In the genomic region with DNA sequence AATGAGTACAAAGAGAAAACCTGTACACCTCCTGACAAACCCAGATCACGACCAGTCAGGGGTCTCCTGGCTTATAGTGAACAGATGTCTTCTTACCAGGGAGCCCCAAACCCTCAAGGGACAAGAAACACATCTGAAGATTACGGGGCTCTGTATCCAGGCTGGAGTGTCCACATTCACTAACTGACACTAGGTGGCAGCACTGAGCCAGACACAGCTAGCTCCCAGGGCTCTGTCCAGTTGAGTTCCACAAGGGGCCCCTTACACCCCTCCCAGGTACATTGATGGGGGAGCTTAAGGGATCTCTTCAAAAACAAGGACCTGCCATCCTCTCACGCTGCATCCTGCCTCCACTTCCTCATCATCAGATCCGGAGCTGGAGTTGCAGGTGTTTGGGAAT, we compare ENCODE assay signal across 8 mouse cellular contexts. TPM values are rescaled to one million over a fixed set of nuclear protein-coding genes. Genes with fewer than 3 reads are reported as not detected.
A peak's percentile ranks its signal among the peaks of the same experiment; 100 is the strongest.
DNase-seq lines count a peak whose midpoint lies in the region; ATAC-seq and TF ChIP-seq lines count a peak whose summit lies in the region.

No protein-coding gene starts in this region.

- peak; percentile 72 to 87 (median 76) for TF ChIP-seq CTCF in MEL (IDR thresholded peaks at IDR 0.05 in 2 of 3, conservative IDR thresholded peaks at IDR 0.05 in 1 of 3; ENCODE audit: control insufficient read depth in 1 of 3, insufficient read depth in 1 of 3, low read depth in 2 of 3, low read length in 3 of 3, poor library complexity in 1 of 3, severe bottlenecking in 1 of 3)
- TF ChIP-seq CTCF in liver, postnatal 0 days (IDR thresholded peaks at IDR 0.05; ENCODE audit: low read depth): peak; percentile 93
- peak; percentile 28; the same call in 1 of the 2 replicates for TF ChIP-seq CTCF in olfactory bulb, adult 2 months (IDR thresholded peaks at IDR 0.05; ENCODE audit: insufficient read depth, low read depth, low read length)

- H3K4me2 ChIP-seq in liver, postnatal 0 days (ENCODE audit: low read depth, low read length): no peak overlapping the region

- ATAC-seq in liver, postnatal 0 days: no peak

- intact Hi-C loops in gastrocnemius, postnatal 14 days (cut with DNase I; ENCODE audit: low total_unique reads): no loop called here

- no peak overlapping the region for H3K4me3 ChIP-seq in MEL (ENCODE audit: control insufficient read depth in 1 of 2, insufficient read depth in 1 of 2, low read depth in 2 of 2, low read length in 2 of 2)
- no peak overlapping the region for H3K4me3 ChIP-seq in liver, postnatal 0 days (ENCODE audit: low read depth, low read length)
- no peak overlapping the region for H3K4me3 ChIP-seq in olfactory bulb, adult 2 months (ENCODE audit: insufficient read depth, low read depth, low read length)

- 24% methylated on average over 4 of the region's 4 CpGs for WGBS in liver, postnatal 0 days (ENCODE audit: insufficient replicate concordance)
- WGBS in olfactory bulb, adult 2 months: 5% methylated on average over 4 of the region's 4 CpGs

- H3K79me2 ChIP-seq in MEL (ENCODE audit: control insufficient read depth, insufficient read depth, low read length, poor library complexity): peaks cover 19% of the 10 kb centered on the region

- H3K27ac ChIP-seq in MEL (ENCODE audit: control insufficient read depth, low read depth, low read length): no peak overlapping the region
- H3K27ac ChIP-seq in liver, postnatal 0 days (ENCODE audit: low read depth): no peak overlapping the region
- no peak overlapping the region for H3K27ac ChIP-seq in olfactory bulb, adult 2 months (ENCODE audit: insufficient read depth, low read depth, low read length)

- TF ChIP-seq RAD21 in MEL (IDR thresholded peaks at IDR 0.05; ENCODE audit: low read depth, low read length): peak; percentile 33

- H3K9ac ChIP-seq in MEL (ENCODE audit: control insufficient read depth, low read depth, low read length, poor library complexity, severe bottlenecking): no peak overlapping the region
- H3K9ac ChIP-seq in liver, postnatal 0 days (replicated peaks): no peak overlapping the region

- H3K36me3 ChIP-seq in MEL (ENCODE audit: control insufficient read depth in 1 of 2, insufficient read depth in 2 of 2, low read length in 2 of 2): peaks cover 0 to 13% of the 10 kb centered on the region in 2 experiments; a peak in 3 of 4 replicates
- no peaks in the 10 kb centered on the region for H3K36me3 ChIP-seq in liver, postnatal 0 days (replicated peaks; ENCODE audit: insufficient read depth, low read length)

- DNase-seq in 3T3-L1 (ENCODE audit: low read depth, low spot score): peak; percentile 92
- peak; percentile 86 for DNase-seq in MEL (ENCODE audit: low read depth, low spot score)
- DNase-seq in cerebellum, postnatal 25 days: peak; percentile 84 to 87
- DNase-seq in gastrocnemius, postnatal 14 days: peak; percentile 70
- DNase-seq in kidney, postnatal 10 days: peak; percentile 87
- peak; percentile 78 for DNase-seq in liver, postnatal 0 days
- DNase-seq in thymus, postnatal 14 days: peak; percentile 78

- H3K9me3 ChIP-seq in MEL (replicated peaks; ENCODE audit: insufficient read depth, low read length): no peaks in the 10 kb centered on the region
- no peaks in the 10 kb centered on the region for H3K9me3 ChIP-seq in liver, postnatal 0 days (ENCODE audit: low read length)

- no peak; a peak in 1 of 4 replicates for TF ChIP-seq POLR2A in MEL (IDR thresholded peaks at IDR 0.05; ENCODE audit: control insufficient read depth in 1 of 2, insufficient read depth in 1 of 2, low read depth in 1 of 2, low read length in 2 of 2, poor library complexity in 1 of 2)
- TF ChIP-seq POLR2A in olfactory bulb, adult 2 months (IDR thresholded peaks at IDR 0.05; ENCODE audit: insufficient read depth, low read depth, low read length): no peak

- no peaks in the 10 kb centered on the region for H3K27me3 ChIP-seq in MEL (ENCODE audit: control insufficient read depth in 1 of 2, insufficient read depth in 2 of 2, low read length in 2 of 2)
- peaks cover 2% of the 10 kb centered on the region; the same call in 1 of the 2 replicates for H3K27me3 ChIP-seq in liver, postnatal 0 days (ENCODE audit: insufficient read depth, low read length)

- no peak for TF ChIP-seq EP300 in MEL (IDR thresholded peaks at IDR 0.05; ENCODE audit: low read depth in 1 of 2, low read length in 2 of 2)
- no peak for TF ChIP-seq EP300 in liver, postnatal 0 days (IDR thresholded peaks at IDR 0.05; ENCODE audit: low read depth)

- H3K4me1 ChIP-seq in MEL (ENCODE audit: control insufficient read depth in 1 of 2, insufficient read depth in 2 of 2, low read length in 2 of 2): peaks cover 0 to 15% of the 10 kb centered on the region in 2 experiments; a peak in 1 of 4 replicates
- peaks cover 4% of the 10 kb centered on the region; the same call in 1 of the 2 replicates for H3K4me1 ChIP-seq in liver, postnatal 0 days (ENCODE audit: insufficient read depth)
- peaks cover 58% of the 10 kb centered on the region for H3K4me1 ChIP-seq in olfactory bulb, adult 2 months (ENCODE audit: control insufficient read depth, insufficient read depth, low read length)

TF ChIP-seq in MEL, 35 proteins besides CTCF, POLR2A, EP300 and RAD21:
- TF ChIP-seq POLR2AphosphoS2 (IDR thresholded peaks at IDR 0.05; ENCODE audit: low read length) (peak; percentile 39; the same call in 1 of the 2 replicates), E2F4 (IDR thresholded peaks at IDR 0.05; ENCODE audit: borderline replicate concordance, low read depth, low read length) (no peak), SMC3 (IDR thresholded peaks at IDR 0.05; ENCODE audit: low read depth, low read length) (peak; percentile 56)

RNA-seq across cellular contexts. Expression of a gene that starts 3.6 kb away (rescaled TPM):
- total RNA-seq in MEL (2012; rRNA removed): 0.23 TPM in 1 of 2 replicates, not detected in the other
- polyA plus RNA-seq in MEL (2012; ENCODE audit: insufficient read depth in 1 of 2, insufficient read length in 2 of 2, low read depth in 1 of 2, low replicate concordance in 2 of 2, missing spikeins in 1 of 2): not detected
- under 1 TPM; 0.47 to 0.55 TPM for total RNA-seq in gastrocnemius, postnatal 14 days (2021)
- polyA plus RNA-seq in liver, postnatal 0 days (2015; fragmentation: Nextera tagmentation; extraction: Ambion mirVana): not detected in 2 replicates
- polyA plus RNA-seq in olfactory bulb, adult 2 months (2012; ENCODE audit: insufficient read depth, insufficient read length, low replicate concordance, missing spikeins): not detected in 2 replicates

RNA-seq across cellular contexts. Expression of a gene that starts 4.1 kb away (rescaled TPM):
- total RNA-seq in MEL (2012; rRNA removed): 21.7 and 25.1 TPM in 2 replicates
- 10 to 100 TPM in 1 of 2 experiments, not detected in 1; 43.6 TPM for polyA plus RNA-seq in MEL (2012; ENCODE audit: insufficient read depth in 1 of 2, insufficient read length in 2 of 2, low read depth in 1 of 2, low replicate concordance in 2 of 2, missing spikeins in 1 of 2)
- 10 to 100 TPM; 21.2 to 23.5 TPM for total RNA-seq in gastrocnemius, postnatal 14 days (2021)
- polyA plus RNA-seq in liver, postnatal 0 days (2015; fragmentation: Nextera tagmentation; extraction: Ambion mirVana): 3.9 and 4.4 TPM in 2 replicates
- polyA plus RNA-seq in olfactory bulb, adult 2 months (2012; ENCODE audit: insufficient read depth, insufficient read length, low replicate concordance, missing spikeins): not detected in 2 replicates

RNA-seq across cellular contexts. Expression of a gene that starts 25.8 kb away (rescaled TPM):
- total RNA-seq in MEL (2012; rRNA removed): 0.03 and 0.04 TPM in 2 replicates
- polyA plus RNA-seq in MEL (2012; ENCODE audit: insufficient read depth in 1 of 2, insufficient read length in 2 of 2, low read depth in 1 of 2, low replicate concordance in 2 of 2, missing spikeins in 1 of 2): under 1 TPM in 1 of 2 experiments, not detected in 1; 0.33 TPM
- 1 to 10 TPM; 1.9 to 2.6 TPM for total RNA-seq in gastrocnemius, postnatal 14 days (2021)
- polyA plus RNA-seq in liver, postnatal 0 days (2015; fragmentation: Nextera tagmentation; extraction: Ambion mirVana): 0.09 and 0.13 TPM in 2 replicates
- 326 TPM in 1 of 2 replicates, not detected in the other for polyA plus RNA-seq in olfactory bulb, adult 2 months (2012; ENCODE audit: insufficient read depth, insufficient read length, low replicate concordance, missing spikeins)

RNA-seq across cellular contexts. Expression of a gene that starts 52.7 kb away (rescaled TPM):
- 14.7 and 19.5 TPM in 2 replicates for total RNA-seq in MEL (2012; rRNA removed)
- 10 to 100 TPM in 1 of 2 experiments, not detected in 1; 30.0 TPM for polyA plus RNA-seq in MEL (2012; ENCODE audit: insufficient read depth in 1 of 2, insufficient read length in 2 of 2, low read depth in 1 of 2, low replicate concordance in 2 of 2, missing spikeins in 1 of 2)
- 1 to 10 TPM; 7.4 to 7.6 TPM for total RNA-seq in gastrocnemius, postnatal 14 days (2021)
- 9.7 and 10.2 TPM in 2 replicates for polyA plus RNA-seq in liver, postnatal 0 days (2015; fragmentation: Nextera tagmentation; extraction: Ambion mirVana)
- not detected in 2 replicates for polyA plus RNA-seq in olfactory bulb, adult 2 months (2012; ENCODE audit: insufficient read depth, insufficient read length, low replicate concordance, missing spikeins)

Comparison
In these comparisons a context has a peak if more than half of its experiments do, and no peak if none do; other contexts are left out.
1. CTCF ChIP-seq: peak in every context shown above with its lines; median percentile 93 in liver, postnatal 0 days; 76 in MEL; 28 in olfactory bulb, adult 2 months.
2. RNA of a gene that starts 25.8 kb away (polyA plus RNA-seq): 326 TPM in olfactory bulb, adult 2 months; 0.33 TPM in MEL and 0.09 to 0.13 TPM in liver, postnatal 0 days; every median in the first group is over 10 times any median in the second.
3. Peak in every context shown above with its lines, with median percentiles within 50 percentile points of each other: DNase-seq.